Mouse (Mus musculus) cortical plate, adult 2 months (tissue): ENCODE results near the gene Pspn.

ENCODE experiments used
- CTCF ChIP-seq: fragments of 200-500 bp; IDR thresholded peaks from 2 replicates; pipeline ENCODE4 v1.5.1; 2011; ENCODE audit warnings: mild to moderate bottlenecking, control low read depth, low read length; ENCODE audit not compliant: insufficient read depth; ENCODE audit errors: extremely low read depth
- POLR2A ChIP-seq: fragments of 200-500 bp; IDR thresholded peaks from 2 replicates; pipeline ENCODE4 v1.6.1; 2011; ENCODE audit warnings: mild to moderate bottlenecking, low read length, control low read depth; ENCODE audit not compliant: insufficient read depth; ENCODE audit errors: extremely low read depth

- no peak for TF ChIP-seq POLR2A
- no peak for TF ChIP-seq CTCF
Observed at GRCm38 (mm10) chr17:57019693-57020092, 19.9 kb upstream of the Pspn start.
